Mouse (Mus musculus) telencephalon, adult 2 months (tissue): ENCODE measurements around the gene Dbt.
"Not testable (repeated sequence)": the region's sequence is repeated elsewhere in the genome, so short reads cannot be mapped to it uniquely, and the experiment has no call there.

Experiments
- DNase-seq: peaks from one replicate; pipeline ENCODE4 v3.0.0-alpha.2; 2011; ENCODE audit warnings: low read depth, low spot score

Dbt gene

DNA sequence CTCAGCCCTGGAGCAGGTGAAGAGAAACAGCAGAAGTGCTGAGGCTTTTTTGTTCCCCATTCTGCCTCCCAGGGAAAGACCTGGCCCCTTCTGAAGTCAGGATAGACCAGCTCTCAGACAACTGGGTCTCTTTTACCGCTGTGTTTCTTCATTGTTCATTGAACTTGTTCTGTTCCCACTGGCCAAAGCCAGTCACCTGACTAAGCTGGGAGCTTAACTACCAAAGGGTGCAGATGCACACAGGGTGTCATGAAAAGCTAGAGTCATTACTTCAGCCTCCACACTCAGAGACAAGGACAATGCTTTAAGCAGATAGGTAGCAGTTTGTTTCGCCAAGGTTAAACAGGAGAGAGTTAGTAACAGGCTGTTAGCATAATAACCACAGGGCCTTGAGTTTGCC lies 29.2 kb downstream of the Dbt start:
- no peak for DNase-seq

- no peak for DNase-seq
Measured at GRCm38 (mm10) chr3:116542532-116542931, 29.7 kb downstream of the Dbt start.

DNA sequence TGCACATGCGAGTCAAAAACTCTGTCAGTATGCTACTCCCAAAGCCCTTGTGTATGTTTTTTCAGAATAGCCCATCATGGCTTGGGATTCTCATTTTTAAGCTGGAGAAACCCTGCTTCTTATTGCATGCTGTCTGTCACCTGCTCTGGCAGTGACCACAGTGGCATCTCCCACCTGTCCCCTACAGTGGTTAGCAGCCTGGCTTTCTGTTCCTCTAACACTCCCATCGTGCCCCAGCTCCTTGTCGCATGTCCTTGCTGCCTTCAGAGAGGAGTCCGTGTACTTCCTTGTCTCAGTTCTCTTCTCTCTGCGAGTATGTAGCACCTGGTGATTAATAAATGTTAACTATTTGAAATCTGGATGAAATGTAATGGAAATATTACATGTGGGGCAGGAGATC lies 34.6 kb downstream of the Dbt start:
- DNase-seq = no peak

- peak; percentile 28 for DNase-seq
Measured at GRCm38 (mm10) chr3:116551362-116551761, 38.5 kb downstream of the Dbt start.

DNA sequence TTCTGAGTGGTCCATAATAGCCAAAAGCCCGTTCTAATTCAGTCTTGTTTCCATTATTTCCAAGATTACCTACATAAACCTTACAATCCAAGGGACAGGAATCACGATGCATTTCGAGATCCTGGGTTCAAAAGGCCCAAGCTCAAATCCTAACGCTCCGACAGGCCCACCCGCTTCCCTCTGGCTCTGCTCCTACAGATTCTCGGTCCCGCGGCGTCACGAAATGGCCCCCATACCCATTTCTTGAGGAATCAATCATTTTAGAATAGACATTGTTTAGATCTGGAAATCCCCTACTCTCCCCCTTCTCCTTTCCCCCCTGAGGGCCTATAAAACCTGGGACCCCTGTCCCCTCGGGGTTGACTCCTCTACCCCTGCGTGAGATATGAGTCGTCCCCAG lies 48.4 kb downstream of the Dbt start:
- DNase-seq = not testable (repeated sequence)

GRCm38 (mm10) chr3:116562408-116563094 lies 49.7 kb downstream of the Dbt start, which contains the start of gene Lrrc39:
Gene Lrrc39, plus strand, starts transcription at chr3:116562973.
- no peak for DNase-seq

GRCm38 (mm10) chr3:116563095-116563492 lies 50.2 kb downstream of the Dbt start:
- DNase-seq = no peak

DNA sequence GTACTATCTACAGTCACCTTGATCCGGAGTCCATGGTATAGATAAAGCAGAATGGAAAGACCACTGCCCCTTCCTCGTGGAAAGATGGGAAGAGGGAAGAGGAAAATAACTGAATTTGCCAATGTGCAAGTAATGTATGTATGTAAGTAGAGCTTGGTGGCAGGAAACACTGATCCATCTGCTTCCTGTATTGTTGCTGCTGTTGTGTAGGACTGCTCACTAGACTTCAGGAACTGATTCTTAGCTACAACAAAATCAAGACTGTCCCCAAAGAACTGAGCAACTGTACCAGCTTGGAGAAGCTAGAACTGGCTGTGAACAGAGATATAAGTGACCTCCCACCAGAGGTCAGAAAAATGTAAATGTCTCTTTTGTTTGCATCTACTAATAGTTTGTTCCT lies 57.8 kb downstream of the Dbt start:
- DNase-seq = no peak

- DNase-seq = no peak
Measured at GRCm38 (mm10) chr3:116577286-116577685, 64.4 kb downstream of the Dbt start.

- peak; percentile 62 for DNase-seq
Measured at GRCm38 (mm10) chr3:116582201-116582600, 69.3 kb downstream of the Dbt start.

GRCm38 (mm10) chr3:116594076-116594727 lies 81.3 kb downstream of the Dbt start:
- no peak for DNase-seq

DNA sequence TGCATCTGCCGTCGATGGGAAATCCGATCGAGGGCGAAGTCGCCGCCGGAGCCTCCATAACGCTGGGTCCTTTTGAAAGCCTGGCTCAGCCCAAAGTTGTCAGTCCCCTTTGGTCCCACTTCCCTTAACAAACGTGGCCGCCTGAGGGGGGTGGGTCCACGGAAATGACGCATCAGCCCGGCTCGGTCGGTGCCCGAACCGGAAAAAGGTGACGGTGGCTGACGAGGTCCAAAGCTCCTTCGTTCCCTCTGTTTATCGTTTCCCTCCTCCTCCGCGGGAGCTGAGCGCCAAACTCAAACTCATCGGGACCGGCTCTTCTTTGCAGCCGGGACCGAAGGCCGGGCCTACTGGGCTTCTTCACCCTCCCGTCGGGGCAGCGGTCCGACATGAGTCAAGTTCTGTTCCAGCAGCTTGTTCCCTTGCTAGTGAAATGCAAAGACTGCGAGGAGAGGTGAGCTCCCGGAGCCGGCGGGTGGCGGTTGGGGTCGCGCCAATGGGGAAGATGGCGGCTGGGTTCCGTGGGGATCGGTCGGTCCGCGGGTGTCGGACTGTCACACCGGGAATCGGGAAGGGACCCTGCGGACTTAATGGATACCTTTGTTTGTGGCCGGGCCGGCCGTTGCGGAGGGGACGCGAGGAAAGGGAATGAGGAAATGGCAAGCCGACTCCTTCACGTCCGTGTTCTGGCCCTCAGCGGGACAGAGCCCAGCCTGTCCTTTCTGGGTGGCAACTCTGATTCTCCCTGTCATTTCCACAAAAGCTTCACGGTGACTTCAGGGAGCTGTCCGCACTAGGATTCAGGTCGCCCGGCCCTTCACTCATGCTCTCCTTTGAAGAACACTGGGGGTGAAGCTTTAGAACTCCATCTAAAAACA lies 82.1 kb downstream of the Dbt start, which contains the start of gene Sass6:
TSS of gene Sass6 (plus strand) at position 255 of the 875 bp plus-strand sequence.
- DNase-seq = peak; percentile 97

GRCm38 (mm10) chr3:116595603-116595991 lies 82.7 kb downstream of the Dbt start:
- no peak for DNase-seq
